Mouse (Mus musculus) CH12.LX (cell line): ENCODE measurements around the gene Cd27. TPM values are rescaled to one million over a fixed set of nuclear protein-coding genes. Genes with fewer than 3 reads are reported as not detected.
A peak's percentile ranks its signal among the peaks of the same experiment; 100 is the strongest.

Experiments used
- DNase-seq: peaks from one replicate; pipeline ENCODE4 v3.0.0-alpha.2; 2013; ENCODE audit errors: extremely low read depth
- H3K27ac ChIP-seq: 2 replicates; pipeline ENCODE4 v1.5.1; 2012; ENCODE audit warnings: low read depth, mild to moderate bottlenecking, control low read depth, moderate library complexity; ENCODE audit not compliant: insufficient read depth
- H3K27me3 ChIP-seq: replicated peaks from 2 replicates; pipeline ENCODE3; 2012; ENCODE audit warnings: inconsistent platforms
- H3K36me3 ChIP-seq, 2 experiments: replicated peaks in 1 of 2; 2 replicates each; pipeline versions ENCODE3 to v1.6.1; 2012; ENCODE audit warnings: inconsistent platforms in 1 of 2, low read length in 1 of 2, mild to moderate bottlenecking in 1 of 2, mixed read lengths in 1 of 2, moderate library complexity in 1 of 2; ENCODE audit not compliant: control insufficient read depth in 1 of 2, insufficient read depth in 1 of 2
- H3K4me1 ChIP-seq, 2 experiments: 2 replicates each; pipeline ENCODE4 v1.6.1; 2012; ENCODE audit warnings: inconsistent platforms in 1 of 2, moderate library complexity in 1 of 2; ENCODE audit not compliant: insufficient read depth in 2 of 2, control insufficient read depth in 1 of 2
- H3K4me2 ChIP-seq: 2 replicates; pipeline ENCODE4 v1.6.1; 2012; ENCODE audit warnings: low read depth, mild to moderate bottlenecking, control low read depth; ENCODE audit not compliant: poor library complexity, insufficient read depth, severe bottlenecking
- H3K4me3 ChIP-seq, 3 experiments: fragments of 150-350 bp in 1 of 3; sonication (generic) in 1 of 3; replicated peaks in 1 of 3; 2 replicates each; pipeline versions ENCODE3 to v1.5.1; 2011 to 2012; ENCODE audit warnings: low read depth in 2 of 3, low read length in 2 of 3, mild to moderate bottlenecking in 2 of 3, moderate library complexity in 2 of 3, control low read depth in 1 of 3, improper control_type of control experiment in 1 of 3, inconsistent platforms in 1 of 3, mixed read lengths in 1 of 3; ENCODE audit not compliant: poor library complexity in 1 of 3
- H3K79me2 ChIP-seq: replicated peaks from 2 replicates; pipeline ENCODE4 v1.6.1; 2012; ENCODE audit warnings: mild to moderate bottlenecking, moderate library complexity; ENCODE audit not compliant: control insufficient read depth, poor library complexity, insufficient read depth, severe bottlenecking; ENCODE audit errors: extremely low read depth
- H3K9ac ChIP-seq: 2 replicates; pipeline ENCODE4 v1.6.1; 2012; ENCODE audit warnings: low read depth, mild to moderate bottlenecking, control low read depth, moderate library complexity; ENCODE audit not compliant: insufficient read depth
- H3K9me3 ChIP-seq: replicated peaks from 2 replicates; pipeline ENCODE3; 2012; ENCODE audit warnings: low read length, inconsistent platforms, mixed read lengths
- CHD2 ChIP-seq: IDR thresholded peaks from 2 replicates; pipeline ENCODE4 v1.6.1; 2011; ENCODE audit warnings: low read length, improper control_type of control experiment
- CTCF ChIP-seq, 2 experiments: IDR thresholded peaks in 1 of 2; conservative IDR thresholded peaks in 1 of 2; 2 replicates each; pipeline ENCODE4 v1.5.1; 2011 to 2012; ENCODE audit warnings: low read depth in 2 of 2, low read length in 2 of 2, improper control_type of control experiment in 1 of 2, inconsistent platforms in 1 of 2, mild to moderate bottlenecking in 1 of 2, moderate library complexity in 1 of 2
- E2F4 ChIP-seq: IDR thresholded peaks from 2 replicates; pipeline ENCODE4 v1.6.1; 2011; ENCODE audit warnings: low read depth, low read length, improper control_type of control experiment; ENCODE audit not compliant: insufficient replicate concordance
- ELF1 ChIP-seq: IDR thresholded peaks from 2 replicates; pipeline ENCODE4 v1.6.1; 2014; ENCODE audit warnings: low read depth, mild to moderate bottlenecking, inconsistent platforms, low read length, improper control_type of control experiment
- EP300 ChIP-seq: IDR thresholded peaks from 2 replicates; pipeline ENCODE4 v1.6.1; 2011; ENCODE audit warnings: low read length, improper control_type of control experiment
- ETS1 ChIP-seq: conservative IDR thresholded peaks from 2 replicates; pipeline ENCODE4 v1.6.1; 2012; ENCODE audit warnings: low read depth, mild to moderate bottlenecking, inconsistent platforms, low read length, improper control_type of control experiment, moderate library complexity
- GABPA ChIP-seq: IDR thresholded peaks from 2 replicates; pipeline ENCODE4 v1.6.1; 2012; ENCODE audit warnings: low read depth, low read length, improper control_type of control experiment, inconsistent platforms; ENCODE audit not compliant: insufficient replicate concordance
- IRF4 ChIP-seq: IDR thresholded peaks from 2 replicates; pipeline ENCODE4 v1.6.1; 2014; ENCODE audit warnings: low read depth, mild to moderate bottlenecking, inconsistent platforms, low read length, improper control_type of control experiment
- JUN ChIP-seq: IDR thresholded peaks from 2 replicates; pipeline ENCODE4 v1.6.1; 2011; ENCODE audit warnings: low read depth, mild to moderate bottlenecking, low read length, improper control_type of control experiment, moderate library complexity; ENCODE audit not compliant: insufficient read depth
- MAFK ChIP-seq: IDR thresholded peaks from 2 replicates; pipeline ENCODE4 v1.6.1; 2011; ENCODE audit warnings: low read length, improper control_type of control experiment; ENCODE audit not compliant: insufficient replicate concordance
- MXI1 ChIP-seq: IDR thresholded peaks from 2 replicates; pipeline ENCODE4 v1.6.1; 2011; ENCODE audit warnings: mild to moderate bottlenecking, low read depth, low read length, improper control_type of control experiment
- MYC ChIP-seq: IDR thresholded peaks from 2 replicates; pipeline ENCODE4 v1.6.1; 2011; ENCODE audit warnings: low read depth, mild to moderate bottlenecking, improper control_type of control experiment, low read length
- NELFE ChIP-seq: IDR thresholded peaks from 2 replicates; pipeline ENCODE4 v1.6.1; 2011; ENCODE audit warnings: low read depth, low read length, improper control_type of control experiment
- NRF1 ChIP-seq: IDR thresholded peaks from 2 replicates; pipeline ENCODE4 v1.6.1; 2014; ENCODE audit warnings: low read depth, mild to moderate bottlenecking, inconsistent platforms, low read length, improper control_type of control experiment, moderate library complexity
- PAX5 ChIP-seq: IDR thresholded peaks from 2 replicates; pipeline ENCODE4 v1.6.1; 2012; ENCODE audit warnings: low read length, inconsistent platforms, mixed read lengths
- POLR2A ChIP-seq: IDR thresholded peaks from 2 replicates; pipeline ENCODE4 v1.6.1; 2011; ENCODE audit warnings: low read depth, mild to moderate bottlenecking, improper control_type of control experiment, low read length
- POLR2AphosphoS2 ChIP-seq: IDR thresholded peaks from 2 replicates; pipeline ENCODE4 v1.6.1; 2011; ENCODE audit warnings: low read depth, low read length, improper control_type of control experiment
- RAD21 ChIP-seq: IDR thresholded peaks from 2 replicates; pipeline ENCODE4 v1.6.1; 2011; ENCODE audit warnings: low read depth, mild to moderate bottlenecking, low read length, improper control_type of control experiment, moderate library complexity
- SIN3A ChIP-seq: IDR thresholded peaks from 2 replicates; pipeline ENCODE4 v1.6.1; 2012; ENCODE audit warnings: low read length, improper control_type of control experiment, inconsistent platforms
- SMC3 ChIP-seq: IDR thresholded peaks from 2 replicates; pipeline ENCODE4 v1.6.1; 2011; ENCODE audit warnings: low read depth, low read length, improper control_type of control experiment
- TCF12 ChIP-seq: IDR thresholded peaks from 2 replicates; pipeline ENCODE4 v1.6.1; 2014; ENCODE audit warnings: low read depth, mild to moderate bottlenecking, inconsistent platforms, low read length, improper control_type of control experiment
- UBTF ChIP-seq: IDR thresholded peaks from 2 replicates; pipeline ENCODE4 v1.6.1; 2012; ENCODE audit warnings: low read depth, mild to moderate bottlenecking, inconsistent platforms, low read length, improper control_type of control experiment, moderate library complexity
- USF1 ChIP-seq: IDR thresholded peaks from 2 replicates; pipeline ENCODE4 v1.6.1; 2014; ENCODE audit warnings: low read depth, mild to moderate bottlenecking, inconsistent platforms, low read length, improper control_type of control experiment
- ZKSCAN1 ChIP-seq: IDR thresholded peaks from 2 replicates; pipeline ENCODE4 v1.6.1; 2012; ENCODE audit warnings: low read depth, inconsistent platforms, low read length, improper control_type of control experiment, borderline replicate concordance
- ZMIZ1 ChIP-seq: IDR thresholded peaks from 2 replicates; pipeline ENCODE4 v1.6.1; 2012; ENCODE audit warnings: low read depth, mild to moderate bottlenecking, inconsistent platforms, low read length, improper control_type of control experiment
- ZNF384 ChIP-seq: IDR thresholded peaks from 2 replicates; pipeline ENCODE4 v1.6.1; 2012; ENCODE audit warnings: low read depth, low read length, improper control_type of control experiment, inconsistent platforms
- dilution Hi-C: fragments of 300-500 bp; cut with MboI; formaldehyde crosslinking; loops from 2 replicates; pipeline ENCODE4 v1.14.3; 2020; ENCODE audit warnings: low sequenced_read_pairs; ENCODE audit not compliant: extremely low pct_unique_long_range_greater_than_20kb, extremely low pct_ligation_motif_present
- in situ Hi-C: fragments of 300-500 bp; cut with MboI; formaldehyde crosslinking; loops from 3 replicates; pipeline ENCODE4 v1.14.3; 2019; ENCODE audit warnings: low sequenced_read_pairs, low pct_ligation_motif_present, low pct_unique_long_range_greater_than_20kb, mixed read lengths
- polyA plus RNA-seq: library from polyadenylated mRNA; unstranded; fragments of >175 nt; gene quantifications from 2 replicates; pipeline ENCODE4 v1.2.1, GENCODE M21; 2012; ENCODE audit warnings: low read depth; ENCODE audit not compliant: insufficient read length
- total RNA-seq, 2 experiments: library from RNA; depleted of rRNA; stranded (reverse); fragments of 300-350 nt in 1 of 2; fragments of >200 nt in 1 of 2; gene quantifications; 2 replicates each; pipeline ENCODE4 v1.2.3; 2012 to 2014

The Cd27 gene
- total and polyA plus RNA-seq, 3 experiments = 0.54 TPM; not detected in 2

GRCm38 (mm10) chr6:125222577-125222976 lies 14.2 kb downstream of the Cd27 start:
- in situ Hi-C loops (loop anchor here (5.0 kb wide), 1 partner anchor 50 kb away; no protein-coding TSS in a partner anchor), dilution Hi-C loops (no loop called here)
- no peaks in the 10 kb centered on the region for H3K9me3 ChIP-seq
- H3K27me3 ChIP-seq = no peaks in the 10 kb centered on the region
- H3K4me1 ChIP-seq = peaks cover 4 to 32% of the 10 kb centered on the region in 2 experiments; a peak in 3 of 4 replicates
- peaks cover 37 to 82% of the 10 kb centered on the region in 2 experiments for H3K36me3 ChIP-seq
- no peak overlapping the region for H3K9ac ChIP-seq
- no peaks in the 10 kb centered on the region for H3K79me2 ChIP-seq
- H3K4me2 ChIP-seq = no peak overlapping the region
- no peak for DNase-seq
- H3K4me3 ChIP-seq = no peak overlapping the region
- TF ChIP-seq SMC3 = no peak
- no peak for TF ChIP-seq SIN3A
- TF ChIP-seq ZNF384 = no peak
- TF ChIP-seq EP300 = no peak
- TF ChIP-seq JUN = no peak
- TF ChIP-seq NELFE = no peak
- no peak for TF ChIP-seq UBTF
- TF ChIP-seq USF1 = no peak
- no peak for TF ChIP-seq GABPA
- no peak for TF ChIP-seq MXI1
- TF ChIP-seq NRF1 = no peak
- no peak for TF ChIP-seq E2F4
- TF ChIP-seq MYC = no peak
- TF ChIP-seq PAX5 = no peak
- TF ChIP-seq IRF4 = no peak
- TF ChIP-seq TCF12 = no peak
- TF ChIP-seq, all 38 proteins: peak for 0
- H3K27ac ChIP-seq = no peak overlapping the region

DNA sequence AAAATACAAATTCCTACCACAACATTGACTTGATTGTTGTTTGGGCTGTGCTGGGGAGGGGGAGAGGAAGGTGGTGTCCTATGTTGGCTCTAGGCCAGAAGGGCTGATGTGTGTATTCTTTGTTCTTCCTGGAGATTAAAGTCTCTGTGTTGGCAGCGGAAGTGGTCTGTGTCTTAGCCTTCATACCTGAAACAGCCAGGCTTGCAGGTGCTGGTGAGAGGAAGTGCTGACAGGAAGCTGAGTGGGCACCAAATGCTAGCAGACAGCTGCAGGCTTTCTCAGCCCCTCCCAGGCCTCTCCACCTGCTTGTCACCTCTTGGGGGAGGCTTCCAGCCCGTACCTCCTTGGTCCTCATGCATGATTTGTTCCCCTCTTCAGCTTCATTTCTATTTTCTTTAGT lies 14.7 kb downstream of the Cd27 start:
- peak; percentile 52 for DNase-seq
- no peak overlapping the region for H3K4me2 ChIP-seq
- H3K9me3 ChIP-seq = no peaks in the 10 kb centered on the region
- no peaks in the 10 kb centered on the region for H3K79me2 ChIP-seq
- H3K4me3 ChIP-seq = no peak overlapping the region
- in situ Hi-C loops (loop anchor here (5.0 kb wide), 1 partner anchor 50 kb away; no protein-coding TSS in a partner anchor), dilution Hi-C loops (no loop called here)
- H3K27ac ChIP-seq = no peak overlapping the region
- H3K9ac ChIP-seq = no peak overlapping the region
- peaks cover 4 to 32% of the 10 kb centered on the region in 2 experiments; a peak in 3 of 4 replicates for H3K4me1 ChIP-seq
- TF ChIP-seq RAD21 (no peak), ETS1 (peak; percentile 27; the same call in 1 of the 2 replicates), CHD2 (no peak), JUN (no peak), SMC3 (no peak), ZKSCAN1 (no peak), PAX5 (no peak), ZNF384 (no peak), MXI1 (no peak), CTCF (conservative IDR thresholded peaks at IDR 0.05 in 1 of 2, IDR thresholded peaks at IDR 0.05 in 1 of 2; ENCODE audit: low read depth in 2 of 2, low read length in 2 of 2) (no peak), POLR2A (no peak), ELF1 (peak; percentile 50), MAFK (no peak), TCF12 (peak; percentile 63), EP300 (0 out of 2 replicates have a peak, but pooled peaks have one; percentile 39), POLR2AphosphoS2 (no peak), ZMIZ1 (no peak)
- H3K36me3 ChIP-seq = peaks cover 37 to 78% of the 10 kb centered on the region in 2 experiments
- H3K27me3 ChIP-seq = no peaks in the 10 kb centered on the region
